Comparison of ENCODE assay signal across 7 mouse cellular contexts in the genomic region with DNA sequence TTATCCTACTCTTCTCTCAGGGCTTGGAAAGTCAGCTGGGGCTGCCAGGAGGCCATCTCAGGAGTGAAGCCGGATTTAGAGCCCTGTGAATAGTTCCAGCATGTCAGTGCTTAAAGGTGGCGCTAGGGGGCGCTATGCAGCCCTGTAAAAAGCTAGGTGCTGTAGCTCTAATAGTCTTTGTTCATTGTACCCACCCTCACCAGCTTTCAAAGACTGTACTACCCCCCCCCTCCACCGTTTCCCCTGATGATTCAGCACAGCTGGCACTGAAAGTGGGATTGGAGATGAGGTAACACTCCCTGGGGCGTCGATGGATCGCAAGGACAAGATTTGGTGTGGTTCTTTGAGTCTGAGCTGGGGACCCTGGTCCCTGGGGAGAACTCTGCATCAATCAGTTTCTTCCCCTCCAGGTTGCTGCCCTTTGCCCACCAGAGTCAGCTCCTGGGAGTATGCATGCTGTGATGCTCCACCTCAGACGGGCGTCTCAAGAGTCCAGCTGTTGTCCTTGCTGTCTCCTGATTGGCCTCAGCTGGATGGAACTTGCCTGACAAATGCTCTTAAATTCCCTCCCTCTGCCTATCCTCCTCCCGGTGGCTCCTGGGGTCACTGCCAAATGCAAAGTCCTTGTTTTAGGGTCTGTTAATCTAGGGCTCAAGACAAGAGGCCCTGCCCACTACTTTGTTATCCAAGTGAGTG. TPM values are rescaled to one million over a fixed set of nuclear protein-coding genes. Genes with fewer than 3 reads are reported as not detected.
DNase-seq lines count a peak whose midpoint lies in the region; ATAC-seq and TF ChIP-seq lines count a peak whose summit lies in the region.

No protein-coding gene starts in this region.

- 0 out of 2 replicates have a peak overlapping the region, but pooled peaks have one; percentile 8 for H3K27ac ChIP-seq in hindbrain, embryonic 12.5 days
- peak overlapping the region; percentile 60 for H3K27ac ChIP-seq in lung, postnatal 0 days (ENCODE audit: low read length)
- no peak overlapping the region for H3K27ac ChIP-seq in olfactory bulb, adult 2 months (ENCODE audit: insufficient read depth, low read depth, low read length)

- 12% methylated on average over 10 of the region's 10 CpGs for WGBS in hindbrain, embryonic 12.5 days
- 23% methylated on average over 10 of the region's 10 CpGs for WGBS in lung, postnatal 0 days
- 32% methylated on average over 10 of the region's 10 CpGs for WGBS in olfactory bulb, adult 2 months

- no peak for TF ChIP-seq POLR2A in olfactory bulb, adult 2 months (IDR thresholded peaks at IDR 0.05; ENCODE audit: insufficient read depth, low read depth, low read length)

- H3K27me3 ChIP-seq in hindbrain, embryonic 12.5 days, result no peaks in the 10 kb centered on the region
- H3K27me3 ChIP-seq in lung, postnatal 0 days (replicated peaks; ENCODE audit: insufficient read depth, low read length), result no peaks in the 10 kb centered on the region

- TF ChIP-seq EP300 in lung, postnatal 0 days (IDR thresholded peaks at IDR 0.05), result no peak

- TF ChIP-seq CTCF in lung, postnatal 0 days (IDR thresholded peaks at IDR 0.05), result peak; percentile 81
- TF ChIP-seq CTCF in olfactory bulb, adult 2 months (IDR thresholded peaks at IDR 0.05; ENCODE audit: insufficient read depth, low read depth, low read length), result peak; percentile 53

- no peak overlapping the region for H3K9ac ChIP-seq in hindbrain, embryonic 12.5 days
- no peak overlapping the region for H3K9ac ChIP-seq in lung, postnatal 0 days (replicated peaks; ENCODE audit: low read depth)

- no peaks in the 10 kb centered on the region for H3K9me3 ChIP-seq in hindbrain, embryonic 12.5 days (replicated peaks)
- H3K9me3 ChIP-seq in lung, postnatal 0 days (ENCODE audit: low read length), result no peaks in the 10 kb centered on the region

- H3K4me1 ChIP-seq in hindbrain, embryonic 12.5 days, result peaks cover 22% of the 10 kb centered on the region
- peaks cover 2% of the 10 kb centered on the region; the same call in 1 of the 2 replicates for H3K4me1 ChIP-seq in lung, postnatal 0 days (ENCODE audit: insufficient read depth, low read depth, low read length)
- peaks cover 27% of the 10 kb centered on the region for H3K4me1 ChIP-seq in olfactory bulb, adult 2 months (ENCODE audit: control insufficient read depth, insufficient read depth, low read length)

- no peaks in the 10 kb centered on the region for H3K36me3 ChIP-seq in hindbrain, embryonic 12.5 days
- H3K36me3 ChIP-seq in lung, postnatal 0 days (ENCODE audit: insufficient read depth, low read length), result no peaks in the 10 kb centered on the region

- ATAC-seq in hindbrain, embryonic 12.5 days (ENCODE audit: low FRiP score), result no peak
- peak; percentile 41 for ATAC-seq in lung, postnatal 0 days

- no peak overlapping the region for H3K4me2 ChIP-seq in hindbrain, embryonic 12.5 days (replicated peaks)
- H3K4me2 ChIP-seq in lung, postnatal 0 days (replicated peaks; ENCODE audit: low read depth, low read length), result no peak overlapping the region

- H3K4me3 ChIP-seq in hindbrain, embryonic 12.5 days, result no peak overlapping the region
- no peak overlapping the region for H3K4me3 ChIP-seq in lung, postnatal 0 days (ENCODE audit: low read depth, low read length)
- no peak overlapping the region for H3K4me3 ChIP-seq in olfactory bulb, adult 2 months (ENCODE audit: insufficient read depth, low read depth, low read length)

- peak; percentile 42 for DNase-seq in ovary, postnatal 14 days (ENCODE audit: low spot score)
- no peak for DNase-seq in ovary, postnatal 10 days (ENCODE audit: low spot score)
- peak; percentile 66 for DNase-seq in R1 (ENCODE audit: low read depth, low spot score)
- peak; percentile 63 for DNase-seq in embryo, embryonic 11.5 days (ENCODE audit: low read depth, low spot score)
- peak; percentile 87 for DNase-seq in lung, postnatal 0 days (ENCODE audit: low spot score)

RNA-seq across cellular contexts. Expression of a gene that starts 33.9 kb away (rescaled TPM):
- polyA plus RNA-seq in hindbrain, embryonic 12.5 days (2016; fragmentation: Nextera tagmentation; extraction: Ambion mirVana), result 8.2 and 8.9 TPM in 2 replicates
- polyA plus RNA-seq in lung, postnatal 0 days (2015; fragmentation: Nextera tagmentation; extraction: Ambion mirVana), result 0.85 and 0.87 TPM in 2 replicates
- not detected in 2 replicates for polyA plus RNA-seq in olfactory bulb, adult 2 months (2012; ENCODE audit: insufficient read depth, insufficient read length, low replicate concordance, missing spikeins)

RNA-seq across cellular contexts. Expression of a gene that starts 48.9 kb away (rescaled TPM):
- 9.9 and 11.1 TPM in 2 replicates for polyA plus RNA-seq in hindbrain, embryonic 12.5 days (2016; fragmentation: Nextera tagmentation; extraction: Ambion mirVana)
- 97.0 TPM in 2 replicates for polyA plus RNA-seq in lung, postnatal 0 days (2015; fragmentation: Nextera tagmentation; extraction: Ambion mirVana)
- not detected in 2 replicates for polyA plus RNA-seq in olfactory bulb, adult 2 months (2012; ENCODE audit: insufficient read depth, insufficient read length, low replicate concordance, missing spikeins)

Comparison
In these comparisons a context has a peak if more than half of its experiments do, and no peak if none do; other contexts are left out.
1. RNA of a gene that starts 48.9 kb away (polyA plus RNA-seq): 97.0 TPM in lung, postnatal 0 days and 9.9 to 11.1 TPM in hindbrain, embryonic 12.5 days; not detected in olfactory bulb, adult 2 months; every median in the first group is over 10 times any median in the second.